In the genomic region with DNA sequence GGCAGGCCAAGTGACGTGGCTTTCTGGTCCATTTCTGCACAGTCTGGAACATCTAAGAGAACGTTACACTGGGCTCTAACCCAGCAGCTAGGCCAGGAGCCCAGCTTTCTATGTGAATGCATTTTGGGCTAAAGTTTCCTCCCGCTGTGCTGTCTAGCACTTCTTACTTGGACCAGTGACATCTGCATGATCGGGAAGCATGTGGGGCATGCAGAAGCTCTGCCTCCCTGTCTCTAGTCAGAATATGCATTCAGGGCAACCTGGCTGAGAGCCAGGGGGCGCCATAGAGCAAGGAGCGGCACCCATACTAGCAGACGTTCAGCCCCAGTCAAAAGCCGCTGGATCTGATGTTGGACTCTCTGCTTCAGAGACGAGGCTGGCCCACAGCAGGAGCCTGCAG, we compare ENCODE assay signal across 9 mouse cellular contexts.
DNase-seq lines count a peak whose midpoint lies in the region; ATAC-seq lines count a peak whose summit lies in the region.
"Had no signal": no experiment of that assay in that cellular context is flagged by ENCODE, and none has a peak within 500 bp of the region (broad histone marks: within the 10 kb centered on the region; RNA-seq: fewer than 3 reads in every experiment).

No protein-coding gene starts in this region.

- H3K9me3 ChIP-seq in hindbrain, embryonic 16.5 days (ENCODE audit: control insufficient read depth, low read length), result no peaks in the 10 kb centered on the region
- no peaks in the 10 kb centered on the region for H3K9me3 ChIP-seq in liver, embryonic 11.5 days (ENCODE audit: control insufficient read depth, low read length)
- H3K9me3 ChIP-seq: midbrain, embryonic 12.5 days had no signal

- peak overlapping the region; percentile 55 for H3K27ac ChIP-seq in hindbrain, embryonic 16.5 days (ENCODE audit: low read depth, low read length)
- no peak overlapping the region for H3K27ac ChIP-seq in liver, embryonic 11.5 days (ENCODE audit: low read depth, low read length)
- H3K27ac ChIP-seq: midbrain, embryonic 12.5 days had no signal

- intact Hi-C loops in left cerebral cortex, postnatal 36 days (cut with DNase I), result no loop called here

- 38% methylated on average over 9 of the region's 9 CpGs for WGBS in hindbrain, embryonic 16.5 days
- WGBS in liver, embryonic 11.5 days, result 34% methylated on average over 9 of the region's 9 CpGs

- ATAC-seq in hindbrain, embryonic 16.5 days, result peak; percentile 40
- peak; percentile 63; the same call in 1 of the 2 replicates for ATAC-seq in liver, embryonic 11.5 days (replicated peaks; ENCODE audit: low FRiP score)

- peak; percentile 36 to 41 for DNase-seq in left cerebral cortex, adult 18-20 months (ENCODE audit: low spot score in 2 of 2)
- no peak for DNase-seq in left cerebral cortex, postnatal 36 days (ENCODE audit: low spot score in 2 of 2)
- DNase-seq in adrenal gland, postnatal 14 days, result peak; percentile 73
- DNase-seq in embryo, embryonic 9.5 days (ENCODE audit: extremely low spot score), result peak; percentile 63
- DNase-seq in liver, embryonic 11.5 days (ENCODE audit: low spot score), result peak; percentile 64
- DNase-seq in natural killer cell, adult 2 months (ENCODE audit: low spot score in 2 of 2), result peak; percentile 20 to 60
- DNase-seq in thymus, postnatal 10 days (ENCODE audit: low spot score in 2 of 2), result peak; percentile 73 to 93

- H3K4me3 ChIP-seq in hindbrain, embryonic 16.5 days (ENCODE audit: low read length), result no peak overlapping the region
- H3K4me3 ChIP-seq in liver, embryonic 11.5 days (ENCODE audit: low read depth, low read length), result no peak overlapping the region
- H3K4me3 ChIP-seq: midbrain, embryonic 12.5 days had no signal

- peak overlapping the region; percentile 17; the same call in 1 of the 2 replicates for H3K4me2 ChIP-seq in hindbrain, embryonic 16.5 days (ENCODE audit: low read length)
- H3K4me2 ChIP-seq in liver, embryonic 11.5 days, result peak overlapping the region; percentile 34
- H3K4me2 ChIP-seq: midbrain, embryonic 12.5 days had no signal

- H3K27me3 ChIP-seq in hindbrain, embryonic 16.5 days (replicated peaks; ENCODE audit: control insufficient read depth, insufficient read depth, low read length), result no peaks in the 10 kb centered on the region
- H3K27me3 ChIP-seq in liver, embryonic 11.5 days (replicated peaks; ENCODE audit: control insufficient read depth, insufficient read depth, low read length), result 0 out of 2 replicates have a peak, but pooled peaks cover 2% of the 10 kb centered on the region
- H3K27me3 ChIP-seq: midbrain, embryonic 12.5 days had no signal

- H3K4me1 ChIP-seq in hindbrain, embryonic 16.5 days (ENCODE audit: control insufficient read depth, insufficient read depth, low read depth, low read length), result peaks cover 2% of the 10 kb centered on the region; the same call in 1 of the 2 replicates
- no peaks in the 10 kb centered on the region for H3K4me1 ChIP-seq in liver, embryonic 11.5 days (replicated peaks; ENCODE audit: control insufficient read depth, insufficient read depth, low read length)

- H3K36me3 ChIP-seq in hindbrain, embryonic 16.5 days (ENCODE audit: control insufficient read depth, insufficient read depth, low read length), result no peaks in the 10 kb centered on the region
- no peaks in the 10 kb centered on the region for H3K36me3 ChIP-seq in liver, embryonic 11.5 days (ENCODE audit: control insufficient read depth, insufficient read depth, low read length)
- H3K36me3 ChIP-seq: midbrain, embryonic 12.5 days had no signal

- H3K9ac ChIP-seq in hindbrain, embryonic 16.5 days (ENCODE audit: low read depth, low read length), result no peak overlapping the region
- no peak overlapping the region for H3K9ac ChIP-seq in liver, embryonic 11.5 days (ENCODE audit: low read depth, low read length)
- H3K9ac ChIP-seq: midbrain, embryonic 12.5 days had no signal

Comparison
In these comparisons a context has a peak if more than half of its experiments do, and no peak if none do; other contexts are left out.
1. DNase-seq: peak in left cerebral cortex, adult 18-20 months (2 of 2), adrenal gland, postnatal 14 days (single experiment), embryo, embryonic 9.5 days (single experiment), liver, embryonic 11.5 days (single experiment), natural killer cell, adult 2 months (2 of 2) and thymus, postnatal 10 days (2 of 2); none in left cerebral cortex, postnatal 36 days (0 of 2).